Comparison of ENCODE assay signal across 16 mouse cellular contexts in the genomic region with DNA sequence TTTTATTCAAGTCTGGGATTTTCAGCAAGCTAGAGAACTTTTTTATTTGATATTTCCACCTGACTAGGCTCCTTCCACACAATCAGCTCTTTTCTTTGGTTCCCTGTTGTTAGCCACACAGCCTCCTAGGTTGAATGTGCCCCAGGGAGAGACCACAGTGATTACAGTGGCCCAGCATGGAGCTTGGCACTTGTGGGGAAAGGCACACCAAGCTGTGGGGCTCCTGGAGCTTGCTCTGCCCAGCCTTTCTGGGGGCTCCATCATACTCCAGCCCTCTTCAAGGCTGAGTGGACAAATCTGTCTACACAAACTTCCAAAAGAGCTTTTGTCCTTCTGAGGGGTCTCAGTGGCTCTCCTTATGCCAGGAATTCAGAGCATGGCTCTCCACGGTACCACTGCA.
"Had no signal": no experiment of that assay in that cellular context is flagged by ENCODE, and none has a peak within 500 bp of the region (broad histone marks: within the 10 kb centered on the region; RNA-seq: fewer than 3 reads in every experiment).

No protein-coding gene starts in this region.

- H3K36me3 ChIP-seq: kidney, embryonic 15.5 days; midbrain, embryonic 12.5 days; midbrain, embryonic 15.5 days; neural tube, embryonic 12.5 days had no signal

- H3K4me1 ChIP-seq: kidney, embryonic 15.5 days; midbrain, embryonic 12.5 days; midbrain, embryonic 15.5 days; neural tube, embryonic 12.5 days had no signal

- H3K9ac ChIP-seq: kidney, embryonic 15.5 days; liver, embryonic 14.5 days; liver, postnatal 0 days; midbrain, embryonic 12.5 days; midbrain, embryonic 15.5 days; neural tube, embryonic 12.5 days had no signal

- ATAC-seq: liver, postnatal 0 days; midbrain, embryonic 15.5 days had no signal

- H3K4me3 ChIP-seq: kidney, embryonic 15.5 days; left cerebral cortex, adult 2 months; midbrain, embryonic 12.5 days; midbrain, embryonic 15.5 days; neural tube, embryonic 12.5 days had no signal

- H3K4me2 ChIP-seq: kidney, embryonic 15.5 days; midbrain, embryonic 12.5 days; midbrain, embryonic 15.5 days; neural tube, embryonic 12.5 days had no signal

- H3K9me3 ChIP-seq: kidney, embryonic 15.5 days; midbrain, embryonic 12.5 days; midbrain, embryonic 15.5 days; neural tube, embryonic 12.5 days had no signal

- DNase-seq: kidney, adult 18-20 months; kidney, postnatal 10 days; kidney, postnatal 36 days; layer of hippocampus, postnatal 36 days; liver, postnatal 0 days; retina, postnatal 1 day; right cerebral cortex, postnatal 25 days; thymus, adult 18-20 months; thymus, postnatal 36 days had no signal

- H3K27ac ChIP-seq: kidney, embryonic 15.5 days; left cerebral cortex, adult 2 months; liver, embryonic 14.5 days; macrophage; midbrain, embryonic 12.5 days; midbrain, embryonic 15.5 days; neural tube, embryonic 12.5 days had no signal

- H3K27me3 ChIP-seq: kidney, embryonic 15.5 days; midbrain, embryonic 12.5 days; midbrain, embryonic 15.5 days; neural tube, embryonic 12.5 days had no signal
